Mouse (Mus musculus): Measurements from ENCODE around the gene Mafg. TPM values are rescaled to one million over a fixed set of nuclear protein-coding genes. Genes with fewer than 3 reads are reported as not detected.
A peak's percentile ranks its signal among the peaks of the same experiment; 100 is the strongest.

Gene Mafg
- polyA plus RNA-seq, 1 experiment from 2014 or later: 58.3 TPM

- no peak within 1 kb of the TSS for H3K27ac ChIP-seq
- H3K4me3 ChIP-seq: peak within 1 kb of the TSS; percentile 29
- peaks cover 18% of the 10 kb centered on the region for H3K4me1 ChIP-seq
- H3K36me3 ChIP-seq: no peaks in the 10 kb centered on the region
- no peak for ATAC-seq
- peaks cover 100% of the 10 kb centered on the region for H3K27me3 ChIP-seq (replicated peaks)
- no peaks in the 10 kb centered on the region for H3K9me3 ChIP-seq (replicated peaks)
- peak within 1 kb of the TSS; percentile 62 for H3K4me2 ChIP-seq
- 3% methylated on average over 35 of the region's 35 CpGs for WGBS (ENCODE audit: insufficient replicate concordance)
- H3K9ac ChIP-seq: peak within 1 kb of the TSS; percentile 36; the same call in 1 of the 2 replicates
Measured at GRCm38 (mm10) chr11:120661076-120661460, 27.7 kb upstream of the Mafg start, which contains the start of gene Notum. Gene Notum, minus strand, starts transcription at chr11:120661175.

GRCm38 (mm10) chr11:120660301-120661075 is 27.1 kb upstream of the Mafg start:
- Histone ChIP-seq H3K27me3 (replicated peaks) (peaks cover 100% of the 10 kb centered on the region), H3K9ac (peak overlapping the region; percentile 36; the same call in 1 of the 2 replicates), H3K9me3 (replicated peaks) (no peaks in the 10 kb centered on the region), H3K36me3 (no peaks in the 10 kb centered on the region), H3K4me2 (peak overlapping the region; percentile 62), H3K27ac (no peak overlapping the region), H3K4me1 (peaks cover 18% of the 10 kb centered on the region), H3K4me3 (peak overlapping the region; percentile 29)
- 0 out of 2 replicates have a peak, but pooled peaks have one; percentile 22 for ATAC-seq
- WGBS (ENCODE audit: insufficient replicate concordance): under 1% methylated on average over 90 of the region's 95 CpGs

GRCm38 (mm10) chr11:120659509-120660300 is 26.3 kb upstream of the Mafg start:
- no peaks in the 10 kb centered on the region for H3K9me3 ChIP-seq (replicated peaks)
- peaks cover 99% of the 10 kb centered on the region for H3K27me3 ChIP-seq (replicated peaks)
- peak overlapping the region; percentile 62 for H3K4me2 ChIP-seq
- H3K27ac ChIP-seq: no peak overlapping the region
- no peak overlapping the region for H3K9ac ChIP-seq
- WGBS (ENCODE audit: insufficient replicate concordance): 6% methylated on average over 50 of the region's 50 CpGs
- ATAC-seq: no peak
- H3K36me3 ChIP-seq: no peaks in the 10 kb centered on the region
- H3K4me1 ChIP-seq: peaks cover 18% of the 10 kb centered on the region
- peak overlapping the region; percentile 29 for H3K4me3 ChIP-seq

GRCm38 (mm10) chr11:120658876-120659410 is 25.5 kb upstream of the Mafg start:
- H3K4me2 ChIP-seq: no peak overlapping the region
- H3K9me3 ChIP-seq (replicated peaks): no peaks in the 10 kb centered on the region
- no peak overlapping the region for H3K9ac ChIP-seq
- H3K36me3 ChIP-seq: no peaks in the 10 kb centered on the region
- no peak overlapping the region for H3K4me3 ChIP-seq
- peaks cover 18% of the 10 kb centered on the region for H3K4me1 ChIP-seq
- WGBS (ENCODE audit: insufficient replicate concordance): 4% methylated on average over 24 of the region's 24 CpGs
- peaks cover 99% of the 10 kb centered on the region for H3K27me3 ChIP-seq (replicated peaks)
- no peak for ATAC-seq
- no peak overlapping the region for H3K27ac ChIP-seq

- H3K9ac ChIP-seq: no peak overlapping the region
- 66% methylated on average over 4 of the region's 4 CpGs for WGBS (ENCODE audit: insufficient replicate concordance)
- H3K36me3 ChIP-seq: no peaks in the 10 kb centered on the region
- H3K4me3 ChIP-seq: no peak overlapping the region
- peaks cover 84% of the 10 kb centered on the region for H3K27me3 ChIP-seq (replicated peaks)
- no peak overlapping the region for H3K27ac ChIP-seq
- ATAC-seq: no peak
- H3K4me1 ChIP-seq: peaks cover 18% of the 10 kb centered on the region
- no peak overlapping the region for H3K4me2 ChIP-seq
- H3K9me3 ChIP-seq (replicated peaks): no peaks in the 10 kb centered on the region
Measured at GRCm38 (mm10) chr11:120657301-120657700, 23.9 kb upstream of the Mafg start.

GRCm38 (mm10) chr11:120654741-120655140 is 21.3 kb upstream of the Mafg start:
- Histone ChIP-seq H3K4me3 (no peak overlapping the region), H3K9ac (no peak overlapping the region), H3K4me2 (no peak overlapping the region), H3K27ac (no peak overlapping the region), H3K9me3 (replicated peaks) (no peaks in the 10 kb centered on the region), H3K27me3 (replicated peaks) (peaks cover 74% of the 10 kb centered on the region), H3K4me1 (0 out of 2 replicates have a peak, but pooled peaks cover 3% of the 10 kb centered on the region), H3K36me3 (no peaks in the 10 kb centered on the region)
- WGBS (ENCODE audit: insufficient replicate concordance): 63% methylated on average over 3 of the region's 3 CpGs
- ATAC-seq: no peak

- Histone ChIP-seq H3K4me2 (no peak overlapping the region), H3K9me3 (replicated peaks) (no peaks in the 10 kb centered on the region), H3K36me3 (no peaks in the 10 kb centered on the region), H3K27me3 (replicated peaks) (peaks cover 63% of the 10 kb centered on the region), H3K4me1 (peaks cover 11% of the 10 kb centered on the region), H3K27ac (no peak overlapping the region), H3K4me3 (no peak overlapping the region), H3K9ac (no peak overlapping the region)
- WGBS (ENCODE audit: insufficient replicate concordance): 56% methylated on average over 3 of the region's 3 CpGs
- ATAC-seq: no peak
Measured at GRCm38 (mm10) chr11:120651872-120652271, 18.5 kb upstream of the Mafg start.

- H3K36me3 ChIP-seq: no peaks in the 10 kb centered on the region
- no peak for ATAC-seq
- peak within 1 kb of the TSS; percentile 38 for H3K4me3 ChIP-seq
- no peaks in the 10 kb centered on the region for H3K9me3 ChIP-seq (replicated peaks)
- peaks cover 22% of the 10 kb centered on the region for H3K4me1 ChIP-seq
- H3K27me3 ChIP-seq (replicated peaks): peaks cover 43% of the 10 kb centered on the region
- no peak within 1 kb of the TSS for H3K27ac ChIP-seq
- peak within 1 kb of the TSS; percentile 66 for H3K4me2 ChIP-seq
- 6% methylated on average over 13 of the region's 13 CpGs for WGBS (ENCODE audit: insufficient replicate concordance)
- peak within 1 kb of the TSS; percentile 48; the same call in 1 of the 2 replicates for H3K9ac ChIP-seq
Measured at GRCm38 (mm10) chr11:120648001-120648476, 14.6 kb upstream of the Mafg start, which contains the start of gene Myadml2. Gene Myadml2, minus strand, starts transcription at chr11:120648158.

- Histone ChIP-seq H3K4me3 (peak overlapping the region; percentile 38; the same call in 1 of the 2 replicates), H3K4me2 (peak overlapping the region; percentile 66), H3K9me3 (replicated peaks) (no peaks in the 10 kb centered on the region), H3K36me3 (no peaks in the 10 kb centered on the region), H3K4me1 (peaks cover 30% of the 10 kb centered on the region), H3K9ac (0 out of 2 replicates have a peak overlapping the region, but pooled peaks have one; percentile 9), H3K27me3 (replicated peaks) (peaks cover 51% of the 10 kb centered on the region), H3K27ac (no peak overlapping the region)
- no peak for ATAC-seq
- 72% methylated on average over 35 of the region's 35 CpGs for WGBS (ENCODE audit: insufficient replicate concordance)
Measured at GRCm38 (mm10) chr11:120647047-120647830, 13.8 kb upstream of the Mafg start.

GRCm38 (mm10) chr11:120643601-120643987 is 10.2 kb upstream of the Mafg start, which contains the start of gene Pycr1:
Gene Pycr1, minus strand, starts transcription at chr11:120643769.
- peak within 1 kb of the TSS; percentile 78 for H3K9ac ChIP-seq
- peak within 1 kb of the TSS; percentile 96 for H3K4me2 ChIP-seq
- H3K4me3 ChIP-seq: peak within 1 kb of the TSS; percentile 57
- under 1% methylated on average over 15 of the region's 15 CpGs for WGBS (ENCODE audit: insufficient replicate concordance)
- H3K27me3 ChIP-seq (replicated peaks): peaks cover 52% of the 10 kb centered on the region
- no peaks in the 10 kb centered on the region for H3K9me3 ChIP-seq (replicated peaks)
- peaks cover 30% of the 10 kb centered on the region for H3K4me1 ChIP-seq
- no peaks in the 10 kb centered on the region for H3K36me3 ChIP-seq
- ATAC-seq: peak; percentile 99
- peak within 1 kb of the TSS; percentile 46; the same call in 1 of the 2 replicates for H3K27ac ChIP-seq

All from liver, embryonic 12.5 days (tissue).